Mouse (Mus musculus) naive thymus-derived CD4-positive, alpha-beta T cell, adult 2 months (primary cell): ENCODE measurements around the gene Bach2.

ENCODE experiments used
- DNase-seq: peaks from one replicate; pipeline ENCODE4 v3.0.0-alpha.2; 2011; ENCODE audit warnings: low read depth

The Bach2 gene

GRCm38 (mm10) chr4:32526228-32526836 lies 287.7 kb downstream of the Bach2 start:
- DNase-seq = no peak

GRCm38 (mm10) chr4:32529443-32529995 lies 290.9 kb downstream of the Bach2 start:
- DNase-seq = no peak

DNA sequence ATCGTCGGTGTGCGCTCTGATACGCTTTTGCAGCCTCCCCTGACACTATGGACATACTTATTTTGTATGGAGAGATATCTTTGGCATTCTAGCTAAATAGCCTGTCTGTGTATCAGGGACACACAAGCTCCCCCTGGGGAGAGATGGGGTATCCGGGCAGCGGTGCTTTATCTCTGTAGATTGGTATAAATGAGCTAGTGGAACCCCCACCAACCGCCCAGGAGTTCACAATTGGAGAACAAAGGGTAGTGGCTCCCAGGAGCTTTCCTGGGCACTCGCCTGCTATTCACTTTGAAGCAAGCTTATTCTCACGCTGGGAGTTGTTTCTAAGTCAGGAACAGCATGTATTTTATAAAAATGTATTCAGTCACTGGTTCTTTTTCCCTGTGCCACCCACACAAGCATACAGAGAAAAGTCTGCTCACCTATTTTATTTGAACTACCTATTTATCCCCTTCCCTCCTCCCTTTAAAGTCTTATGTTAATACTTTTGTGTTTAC lies 291.9 kb downstream of the Bach2 start:
- no peak for DNase-seq

- DNase-seq = no peak
Measured at GRCm38 (mm10) chr4:32530921-32531846, 292.6 kb downstream of the Bach2 start.

DNA sequence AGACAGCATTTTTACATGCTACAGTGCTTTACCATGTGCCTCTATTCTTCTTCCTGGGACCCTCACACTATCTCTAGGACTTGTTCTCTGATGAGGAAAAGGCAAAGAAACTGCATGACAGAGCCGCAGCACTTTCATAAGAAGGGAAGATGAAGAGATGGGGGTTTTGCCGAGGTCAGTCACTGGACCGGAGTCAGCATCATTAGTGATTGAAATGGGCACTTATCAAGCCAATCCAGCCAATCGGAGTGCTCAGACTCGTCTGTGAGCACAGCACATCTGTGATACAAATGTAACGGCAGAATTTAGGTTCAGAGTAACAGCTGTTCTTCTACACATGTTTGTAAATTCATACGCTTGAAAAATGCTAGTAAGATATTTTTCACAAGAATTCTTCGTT lies 293.5 kb downstream of the Bach2 start:
- DNase-seq = no peak

- no peak for DNase-seq
Measured at GRCm38 (mm10) chr4:32533735-32534134, 295.1 kb downstream of the Bach2 start.

GRCm38 (mm10) chr4:32535626-32536025 lies 297.0 kb downstream of the Bach2 start:
- DNase-seq = no peak

GRCm38 (mm10) chr4:32536870-32537508 lies 298.4 kb downstream of the Bach2 start:
- DNase-seq = no peak

GRCm38 (mm10) chr4:32538088-32538487 lies 299.5 kb downstream of the Bach2 start:
- DNase-seq = peak; percentile 49

GRCm38 (mm10) chr4:32538488-32538887 lies 299.9 kb downstream of the Bach2 start:
- no peak for DNase-seq

DNA sequence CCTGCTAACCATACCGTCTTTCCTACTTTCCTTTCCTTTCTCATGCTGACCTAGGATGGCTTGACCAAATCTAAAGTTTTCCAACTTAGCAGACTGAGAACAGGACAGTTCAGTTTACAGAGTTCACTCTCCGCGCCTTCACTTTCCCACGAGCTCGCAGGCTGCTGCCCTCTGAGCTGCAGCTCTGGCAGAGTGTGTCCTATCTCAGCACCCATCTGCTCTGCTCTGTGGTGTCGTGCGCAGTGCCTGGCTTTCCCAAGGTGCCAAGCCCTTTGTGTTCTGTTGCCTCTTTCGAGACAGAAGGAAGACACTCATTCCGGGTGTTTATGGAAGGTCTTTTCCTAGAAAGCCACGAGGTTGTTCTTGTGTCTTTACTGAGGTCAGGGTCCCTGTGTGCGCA lies 300.4 kb downstream of the Bach2 start:
- DNase-seq = no peak

DNA sequence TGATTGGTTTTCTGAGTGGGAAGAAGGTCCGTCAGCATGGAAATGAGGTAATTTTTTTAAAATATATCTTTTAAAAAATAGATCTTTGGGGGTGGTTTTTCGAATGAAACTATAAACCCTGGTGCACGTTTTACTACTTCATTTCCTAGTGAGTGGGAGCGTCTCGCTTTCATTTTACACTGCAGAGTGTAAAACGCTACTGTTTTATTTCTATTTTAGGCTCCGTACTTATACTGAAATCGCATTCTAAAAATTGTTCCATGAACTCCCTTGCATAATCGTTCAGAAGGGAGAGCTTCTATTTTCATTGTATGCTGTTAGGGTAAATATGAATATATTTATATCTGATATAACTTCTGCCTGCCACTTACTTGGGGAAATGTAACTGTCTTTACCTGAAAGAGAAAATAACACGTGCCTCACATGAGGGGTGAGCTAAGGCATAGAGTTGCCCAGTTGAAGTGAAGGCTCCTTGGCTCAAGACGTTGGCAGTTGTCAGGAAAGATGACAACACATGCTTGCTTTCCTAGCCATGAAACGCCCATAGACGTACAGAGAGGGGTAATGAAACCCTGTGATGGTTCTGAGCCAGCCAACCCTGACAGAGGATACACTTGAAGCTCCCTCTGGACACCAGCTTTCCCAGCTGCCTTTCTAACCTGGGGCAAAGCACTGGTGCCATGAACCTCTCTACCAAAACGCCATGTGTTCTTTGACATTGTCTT lies 306.4 kb downstream of the Bach2 start:
- DNase-seq = no peak

DNA sequence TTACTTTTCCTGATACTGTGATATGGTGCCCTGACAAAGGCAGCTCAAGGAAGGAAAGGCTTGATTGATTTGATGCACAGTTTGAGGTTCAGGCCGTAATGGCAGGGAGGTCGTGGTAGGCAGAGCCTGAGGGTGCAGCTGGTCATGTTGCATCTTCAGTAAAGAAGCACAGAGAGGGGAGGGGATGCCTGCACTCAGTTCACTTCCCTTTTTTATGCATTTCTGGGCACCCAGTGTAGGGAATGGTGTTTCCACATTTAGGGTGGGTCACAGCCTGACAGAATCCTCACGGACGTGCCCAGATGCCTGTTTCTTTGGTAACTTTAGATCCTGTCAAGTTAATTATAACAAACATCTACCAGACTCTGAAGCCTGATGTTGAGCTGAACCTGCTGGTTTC lies 306.9 kb downstream of the Bach2 start:
- no peak for DNase-seq

DNA sequence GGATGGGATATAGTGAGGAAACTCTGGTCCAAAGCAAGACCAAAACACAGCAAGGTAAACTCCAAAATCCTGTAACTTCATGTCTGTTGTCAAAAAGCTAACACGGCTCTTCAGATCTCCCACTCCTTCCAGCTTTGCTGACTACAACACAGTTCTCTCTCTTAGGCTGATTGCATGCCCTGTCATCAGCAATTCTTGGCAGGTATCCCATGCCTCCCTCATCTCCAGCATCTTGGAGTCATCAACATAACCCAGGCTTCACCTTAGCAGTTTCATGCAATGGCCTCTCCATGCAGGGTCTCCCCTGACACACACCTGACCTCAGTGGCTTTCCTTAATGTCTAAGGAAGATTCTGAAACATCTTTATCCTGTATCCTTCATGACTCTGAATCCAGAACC lies 310.5 kb downstream of the Bach2 start:
- no peak for DNase-seq

- peak; percentile 52 for DNase-seq
Measured at GRCm38 (mm10) chr4:32551337-32551736, 312.7 kb downstream of the Bach2 start.

- no peak for DNase-seq
Measured at GRCm38 (mm10) chr4:32555506-32555905, 316.9 kb downstream of the Bach2 start.

DNA sequence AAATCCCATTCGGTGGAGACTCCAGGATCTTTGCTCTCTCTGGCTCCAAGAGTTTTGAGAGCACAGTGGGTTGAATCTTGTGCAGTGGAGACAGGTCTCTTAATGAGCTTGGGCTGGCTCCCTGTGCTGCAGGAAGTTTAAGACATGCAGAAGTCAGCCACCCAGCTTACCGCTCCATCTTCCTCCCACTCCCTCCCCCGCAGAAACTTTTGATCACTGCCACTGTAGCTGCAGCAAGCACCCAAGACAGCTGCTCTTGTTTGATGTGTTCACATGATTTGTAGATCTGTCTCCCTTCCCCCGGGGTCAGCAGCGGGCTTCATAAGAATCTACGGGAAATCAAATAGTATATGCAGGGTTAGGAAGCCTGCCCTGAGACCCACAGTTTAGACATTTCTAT lies 321.6 kb downstream of the Bach2 start:
- peak; percentile 85 for DNase-seq

GRCm38 (mm10) chr4:32560724-32561554 lies 322.3 kb downstream of the Bach2 start:
- peak; percentile 58 for DNase-seq

DNA sequence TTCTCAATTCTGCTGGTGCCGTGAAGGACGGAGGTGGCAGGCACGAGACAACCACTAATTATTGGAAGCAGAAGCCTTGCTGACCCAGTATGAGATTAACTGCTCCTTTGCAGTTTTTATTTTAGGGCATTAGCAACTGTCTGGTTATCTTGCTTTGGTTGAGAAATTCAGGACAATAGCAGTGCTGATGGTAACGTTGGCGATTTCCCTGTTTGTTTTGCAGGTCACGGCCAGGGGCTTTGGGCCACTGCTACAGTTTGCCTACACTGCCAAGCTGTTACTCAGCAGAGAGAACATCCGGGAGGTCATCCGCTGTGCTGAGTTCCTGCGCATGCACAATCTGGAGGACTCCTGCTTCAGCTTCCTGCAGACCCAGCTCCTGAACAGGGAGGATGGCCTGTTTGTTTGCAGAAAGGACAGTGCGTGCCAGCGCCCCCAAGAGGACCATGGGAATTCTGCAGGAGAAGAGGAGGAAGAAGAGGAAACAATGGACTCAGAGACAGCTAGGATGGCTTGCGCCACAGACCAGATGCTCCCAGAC lies 323.0 kb downstream of the Bach2 start:
- DNase-seq = peak; percentile 42

GRCm38 (mm10) chr4:32562319-32563115 lies 323.9 kb downstream of the Bach2 start:
- DNase-seq = no peak
